Mouse (Mus musculus) gastrocnemius, adult 2 months (tissue): ENCODE measurements around the gene Fibcd1. TPM values are rescaled to one million over a fixed set of nuclear protein-coding genes. Genes with fewer than 3 reads are reported as not detected.

Source experiments
- DNase-seq: peaks from one replicate; pipeline ENCODE4 v3.0.0; 2022
- H3K27ac ChIP-seq: fragments of 200-600 bp; 2 replicates; pipeline ENCODE4 v1.8.1; 2022; ENCODE audit warnings: mild to moderate bottlenecking
- H3K4me3 ChIP-seq: fragments of 200-600 bp; 2 replicates; pipeline ENCODE4 v1.8.1; 2022; ENCODE audit warnings: mild to moderate bottlenecking, moderate library complexity
- CTCF ChIP-seq: fragments of 200-600 bp; IDR thresholded peaks from 2 replicates; pipeline ENCODE4 v1.8.1; 2022; ENCODE audit warnings: antibody characterized with exemption, mild to moderate bottlenecking, moderate library complexity
- intact Hi-C: fragments of 180-260 bp; cut with DNase I; formaldehyde crosslinking; loops from one replicate; pipeline ENCODE4 v1.15.1; 2025
- total RNA-seq, 2 experiments: library from RNA; stranded (reverse); gene quantifications; 2 replicates each; pipeline ENCODE4 v1.2.3; 2021

The Fibcd1 gene
- total RNA-seq, 2 experiments from 2014 or later = not detected

- TF ChIP-seq CTCF = no peak
- Histone ChIP-seq H3K4me3 (no peak overlapping the region), H3K27ac (no peak overlapping the region)
- intact Hi-C loops = no loop called here
- peak; percentile 48 for DNase-seq
Measured at GRCm38 (mm10) chr2:31801416-31801815, 44.4 kb downstream of the Fibcd1 start.

- no peak for TF ChIP-seq CTCF
- no peak overlapping the region for H3K27ac ChIP-seq
- intact Hi-C loops = no loop called here
- DNase-seq = peak; percentile 63
- no peak overlapping the region for H3K4me3 ChIP-seq
Measured at GRCm38 (mm10) chr2:31796943-31797342, 48.9 kb downstream of the Fibcd1 start.

GRCm38 (mm10) chr2:31792611-31793010 is 53.2 kb downstream of the Fibcd1 start:
- peak; percentile 35 for TF ChIP-seq CTCF
- no peak for DNase-seq
- intact Hi-C loops = no loop called here
- Histone ChIP-seq H3K4me3 (no peak overlapping the region), H3K27ac (no peak overlapping the region)

- TF ChIP-seq CTCF = no peak
- intact Hi-C loops = no loop called here
Measured at GRCm38 (mm10) chr2:31791260-31791659, 54.5 kb downstream of the Fibcd1 start.

GRCm38 (mm10) chr2:31790728-31791251 is 55.0 kb downstream of the Fibcd1 start:
- intact Hi-C loops = no loop called here
- DNase-seq = no peak
- Histone ChIP-seq H3K27ac (peak overlapping the region; percentile 41), H3K4me3 (no peak overlapping the region)
- no peak for TF ChIP-seq CTCF

More at GRCm38 (mm10) chr2:31791260-31791659, 54.5 kb downstream of the Fibcd1 start:
- DNase-seq = no peak
- H3K4me3 ChIP-seq = no peak overlapping the region
- H3K27ac ChIP-seq = peak overlapping the region; percentile 41

- intact Hi-C loops = no loop called here
- H3K4me3 ChIP-seq = no peak overlapping the region
- no peak for DNase-seq
- H3K27ac ChIP-seq = peak overlapping the region; percentile 53
- TF ChIP-seq CTCF = no peak
Measured at GRCm38 (mm10) chr2:31789215-31789614, 56.6 kb downstream of the Fibcd1 start.

GRCm38 (mm10) chr2:31788227-31788626 is 57.6 kb downstream of the Fibcd1 start:
- TF ChIP-seq CTCF = peak; percentile 28
- Histone ChIP-seq H3K4me3 (no peak overlapping the region), H3K27ac (no peak overlapping the region)
- DNase-seq = no peak
- intact Hi-C loops = no loop called here

- intact Hi-C loops = no loop called here
- no peak overlapping the region for H3K4me3 ChIP-seq
- H3K27ac ChIP-seq = 0 out of 2 replicates have a peak overlapping the region, but pooled peaks have one; percentile 24
- TF ChIP-seq CTCF = peak; percentile 96
- DNase-seq = peak; percentile 87
Measured at GRCm38 (mm10) chr2:31787029-31787428, 58.8 kb downstream of the Fibcd1 start.

GRCm38 (mm10) chr2:31785074-31785473 is 60.7 kb downstream of the Fibcd1 start:
- peak; percentile 90 for TF ChIP-seq CTCF
- intact Hi-C loops = loop anchor here (1.0 to 2.0 kb wide), 2 partner anchors 64 to 101 kb away; no protein-coding TSS in a partner anchor

GRCm38 (mm10) chr2:31782958-31783602 is 62.7 kb downstream of the Fibcd1 start:
- peak; percentile 38 for TF ChIP-seq CTCF

More at GRCm38 (mm10) chr2:31785074-31785473, 60.7 kb downstream of the Fibcd1 start:
- Histone ChIP-seq H3K27ac (peak overlapping the region; percentile 74), H3K4me3 (no peak overlapping the region)
- DNase-seq = peak; percentile 82

GRCm38 (mm10) chr2:31779258-31779657 is 66.5 kb downstream of the Fibcd1 start:
- no peak for DNase-seq
- no peak for TF ChIP-seq CTCF

More at GRCm38 (mm10) chr2:31782958-31783602, 62.7 kb downstream of the Fibcd1 start:
- H3K27ac ChIP-seq = peak overlapping the region; percentile 51; the same call in 1 of the 2 replicates
- intact Hi-C loops = no loop called here
- DNase-seq = no peak
- H3K4me3 ChIP-seq = no peak overlapping the region

GRCm38 (mm10) chr2:31776479-31776878 is 69.3 kb downstream of the Fibcd1 start:
- DNase-seq = no peak
- TF ChIP-seq CTCF = no peak
- H3K27ac ChIP-seq = peak overlapping the region; percentile 28
- intact Hi-C loops = no loop called here
- H3K4me3 ChIP-seq = no peak overlapping the region

More at GRCm38 (mm10) chr2:31779258-31779657, 66.5 kb downstream of the Fibcd1 start:
- Histone ChIP-seq H3K4me3 (no peak overlapping the region), H3K27ac (no peak overlapping the region)
- intact Hi-C loops = no loop called here

GRCm38 (mm10) chr2:31770781-31771441 is 74.9 kb downstream of the Fibcd1 start:
- peak; percentile 31 for TF ChIP-seq CTCF
- H3K4me3 ChIP-seq = peak overlapping the region; percentile 65

More at GRCm38 (mm10) chr2:31770781-31771441, 74.9 kb downstream of the Fibcd1 start:
- peak overlapping the region; percentile 97 for H3K27ac ChIP-seq
- intact Hi-C loops = no loop called here
- peak; percentile 85 for DNase-seq
